Mouse (Mus musculus) kidney, embryonic 15.5 days (tissue): ENCODE measurements around the gene Harbi1. TPM values are rescaled to one million over a fixed set of nuclear protein-coding genes. Genes with fewer than 3 reads are reported as not detected.
A peak's percentile ranks its signal among the peaks of the same experiment; 100 is the strongest.

Experiments
- ATAC-seq: fragments of 200-750 bp; cut with Nextera tagmentation; replicated peaks from 2 replicates; pipeline ENCODE4 v1.8.0; 2017; ENCODE audit warnings: moderate TSS enrichment; ENCODE audit not compliant: low FRiP score
- H3K27ac ChIP-seq: fragments of 300-500 bp; sonication (generic); 2 replicates; pipeline ENCODE4 v1.5.1; 2015; ENCODE audit warnings: mild to moderate bottlenecking, inconsistent platforms
- H3K27me3 ChIP-seq: fragments of 300-500 bp; sonication (generic); 2 replicates; pipeline ENCODE4 v1.6.1; 2015; ENCODE audit warnings: inconsistent platforms
- H3K36me3 ChIP-seq: fragments of 300-500 bp; sonication (generic); 2 replicates; pipeline ENCODE4 v1.6.1; 2015; ENCODE audit warnings: inconsistent platforms
- H3K4me1 ChIP-seq: fragments of 300-500 bp; sonication (generic); 2 replicates; pipeline ENCODE4 v1.6.1; 2015; ENCODE audit warnings: inconsistent platforms
- H3K4me2 ChIP-seq: fragments of 300-500 bp; sonication (generic); 2 replicates; pipeline ENCODE4 v1.6.1; 2015; ENCODE audit warnings: moderate library complexity, mild to moderate bottlenecking, inconsistent platforms
- H3K4me3 ChIP-seq: fragments of 300-500 bp; sonication (generic); replicated peaks from 2 replicates; pipeline ENCODE4 v1.5.1; 2015; ENCODE audit warnings: mild to moderate bottlenecking, inconsistent platforms
- H3K9ac ChIP-seq: fragments of 300-500 bp; sonication (generic); 2 replicates; pipeline ENCODE4 v1.6.1; 2015; ENCODE audit warnings: mild to moderate bottlenecking, inconsistent platforms
- H3K9me3 ChIP-seq: fragments of 300-500 bp; sonication (generic); replicated peaks from 2 replicates; pipeline ENCODE4 v1.6.1; 2016; ENCODE audit warnings: inconsistent platforms
- WGBS: fragments of 180-500 bp; shearing (Covaris S2); methylation state at CpG from one replicate; pipeline ENCODE4 v1.1.7; 2015; ENCODE audit warnings: mixed read lengths; 5-methylcytosine and 5-hydroxymethylcytosine counted together
- polyA plus RNA-seq: library from polyadenylated mRNA; unstranded; fragments of >200 nt; fragmentation: Nextera tagmentation; extraction: Ambion mirVana; gene quantifications from 2 replicates; pipeline ENCODE4 v1.2.1, GENCODE M21; 2015

Harbi1 gene
- polyA plus RNA-seq: 22.4 and 22.6 TPM in 2 replicates

GRCm38 (mm10) chr2:91710272-91711234, at the start of gene Harbi1, which contains the start of gene Atg13:
Gene Harbi1, plus strand, starts transcription at chr2:91710852.
Gene Atg13, minus strand, starts transcription at chr2:91710576.
- H3K36me3 ChIP-seq: no peaks in the 10 kb centered on the region
- peak within 1 kb of the TSS; percentile 73 for H3K4me2 ChIP-seq
- peaks cover 23% of the 10 kb centered on the region for H3K4me1 ChIP-seq
- WGBS: under 1% methylated on average over 66 of the region's 66 CpGs
- peak; percentile 99 for ATAC-seq
- peak within 1 kb of the TSS; percentile 72 for H3K4me3 ChIP-seq
- H3K27me3 ChIP-seq: no peaks in the 10 kb centered on the region
- H3K9ac ChIP-seq: peak within 1 kb of the TSS; percentile 70
- H3K27ac ChIP-seq: peak within 1 kb of the TSS; percentile 73
- H3K9me3 ChIP-seq: no peaks in the 10 kb centered on the region

GRCm38 (mm10) chr2:91660981-91661380, 49.7 kb upstream of the Harbi1 start:
- Histone ChIP-seq H3K4me3 (no peak overlapping the region), H3K27me3 (no peaks in the 10 kb centered on the region), H3K9me3 (no peaks in the 10 kb centered on the region), H3K4me1 (0 out of 2 replicates have a peak, but pooled peaks cover 4% of the 10 kb centered on the region), H3K36me3 (peaks cover 92% of the 10 kb centered on the region), H3K4me2 (no peak overlapping the region), H3K9ac (no peak overlapping the region), H3K27ac (no peak overlapping the region)
- no peak for ATAC-seq
- 89% methylated on average over 6 of the region's 6 CpGs for WGBS

- Histone ChIP-seq H3K36me3 (peaks cover 88% of the 10 kb centered on the region), H3K4me1 (0 out of 2 replicates have a peak, but pooled peaks cover 3% of the 10 kb centered on the region), H3K4me2 (no peak overlapping the region), H3K27ac (no peak overlapping the region), H3K27me3 (no peaks in the 10 kb centered on the region), H3K9ac (no peak overlapping the region), H3K9me3 (no peaks in the 10 kb centered on the region), H3K4me3 (no peak overlapping the region)
- ATAC-seq: no peak
These were observed 45.9 kb upstream of the Harbi1 start for GRCm38 (mm10) chr2:91664780-91665179.

- Histone ChIP-seq H3K27ac (0 out of 2 replicates have a peak overlapping the region, but pooled peaks have one; percentile 25), H3K4me1 (0 out of 2 replicates have a peak, but pooled peaks cover 3% of the 10 kb centered on the region), H3K36me3 (peaks cover 90% of the 10 kb centered on the region), H3K9me3 (no peaks in the 10 kb centered on the region), H3K9ac (no peak overlapping the region), H3K27me3 (no peaks in the 10 kb centered on the region), H3K4me3 (no peak overlapping the region), H3K4me2 (no peak overlapping the region)
- WGBS: 81% methylated on average over 6 of the region's 6 CpGs
- ATAC-seq: no peak
These were observed 44.2 kb upstream of the Harbi1 start for GRCm38 (mm10) chr2:91666386-91666910.

GRCm38 (mm10) chr2:91667747-91668146, 42.9 kb upstream of the Harbi1 start:
- H3K9me3 ChIP-seq: no peaks in the 10 kb centered on the region
- peaks cover 91% of the 10 kb centered on the region for H3K36me3 ChIP-seq
- 93% methylated on average over 2 of the region's 2 CpGs for WGBS
- H3K4me2 ChIP-seq: no peak overlapping the region
- no peak overlapping the region for H3K4me3 ChIP-seq
- H3K4me1 ChIP-seq: 0 out of 2 replicates have a peak, but pooled peaks cover 3% of the 10 kb centered on the region
- no peak overlapping the region for H3K27ac ChIP-seq
- no peak for ATAC-seq
- H3K9ac ChIP-seq: no peak overlapping the region
- no peaks in the 10 kb centered on the region for H3K27me3 ChIP-seq

GRCm38 (mm10) chr2:91669326-91669725, 41.3 kb upstream of the Harbi1 start:
- H3K4me2 ChIP-seq: no peak overlapping the region

GRCm38 (mm10) chr2:91670038-91670437, 40.6 kb upstream of the Harbi1 start:
- Histone ChIP-seq H3K36me3 (peaks cover 89% of the 10 kb centered on the region), H3K27ac (no peak overlapping the region), H3K4me2 (no peak overlapping the region), H3K9ac (no peak overlapping the region), H3K27me3 (no peaks in the 10 kb centered on the region), H3K4me3 (no peak overlapping the region), H3K4me1 (0 out of 2 replicates have a peak, but pooled peaks cover 3% of the 10 kb centered on the region), H3K9me3 (no peaks in the 10 kb centered on the region)
- no peak for ATAC-seq
- WGBS: 82% methylated on average over 6 of the region's 6 CpGs

More at GRCm38 (mm10) chr2:91669326-91669725, 41.3 kb upstream of the Harbi1 start:
- Histone ChIP-seq H3K4me1 (0 out of 2 replicates have a peak, but pooled peaks cover 3% of the 10 kb centered on the region), H3K27me3 (no peaks in the 10 kb centered on the region), H3K9me3 (no peaks in the 10 kb centered on the region), H3K4me3 (no peak overlapping the region), H3K9ac (no peak overlapping the region), H3K27ac (no peak overlapping the region), H3K36me3 (peaks cover 89% of the 10 kb centered on the region)
- ATAC-seq: no peak
- 86% methylated on average over 8 of the region's 8 CpGs for WGBS

- peaks cover 94% of the 10 kb centered on the region for H3K36me3 ChIP-seq
- no peak for ATAC-seq
- WGBS: 92% methylated on average over 2 of the region's 2 CpGs
- H3K9ac ChIP-seq: no peak overlapping the region
- no peak overlapping the region for H3K27ac ChIP-seq
- no peaks in the 10 kb centered on the region for H3K27me3 ChIP-seq
- H3K4me2 ChIP-seq: no peak overlapping the region
- no peaks in the 10 kb centered on the region for H3K9me3 ChIP-seq
- H3K4me3 ChIP-seq: no peak overlapping the region
- peaks cover 7% of the 10 kb centered on the region for H3K4me1 ChIP-seq
These were observed 37.1 kb upstream of the Harbi1 start for GRCm38 (mm10) chr2:91673587-91673986.

GRCm38 (mm10) chr2:91674895-91675294, 35.8 kb upstream of the Harbi1 start:
- H3K27ac ChIP-seq: no peak overlapping the region
- peaks cover 7% of the 10 kb centered on the region for H3K4me1 ChIP-seq
- no peak overlapping the region for H3K4me2 ChIP-seq
- 89% methylated on average over 5 of the region's 5 CpGs for WGBS
- H3K9me3 ChIP-seq: no peaks in the 10 kb centered on the region
- H3K27me3 ChIP-seq: no peaks in the 10 kb centered on the region
- peaks cover 94% of the 10 kb centered on the region for H3K36me3 ChIP-seq
- ATAC-seq: no peak
- H3K9ac ChIP-seq: no peak overlapping the region
- H3K4me3 ChIP-seq: no peak overlapping the region

- H3K27me3 ChIP-seq: no peaks in the 10 kb centered on the region
- no peak; the same call in 1 of the 2 replicates for ATAC-seq
- H3K9ac ChIP-seq: no peak overlapping the region
- peak overlapping the region; percentile 35 for H3K27ac ChIP-seq
- peaks cover 93% of the 10 kb centered on the region for H3K36me3 ChIP-seq
- no peaks in the 10 kb centered on the region for H3K9me3 ChIP-seq
- no peak overlapping the region for H3K4me2 ChIP-seq
- peaks cover 7% of the 10 kb centered on the region for H3K4me1 ChIP-seq
- no peak overlapping the region for H3K4me3 ChIP-seq
- 52% methylated on average over 2 of the region's 2 CpGs for WGBS
These were observed 34.2 kb upstream of the Harbi1 start for GRCm38 (mm10) chr2:91676420-91676819.

- peak overlapping the region; percentile 35; the same call in 1 of the 2 replicates for H3K27ac ChIP-seq
- peaks cover 7% of the 10 kb centered on the region for H3K4me1 ChIP-seq
- H3K9ac ChIP-seq: no peak overlapping the region
- no peak overlapping the region for H3K4me3 ChIP-seq
- H3K4me2 ChIP-seq: no peak overlapping the region
- no peaks in the 10 kb centered on the region for H3K9me3 ChIP-seq
- H3K36me3 ChIP-seq: peaks cover 93% of the 10 kb centered on the region
- H3K27me3 ChIP-seq: no peaks in the 10 kb centered on the region
- ATAC-seq: peak; percentile 66; the same call in 1 of the 2 replicates
These were observed 33.7 kb upstream of the Harbi1 start for GRCm38 (mm10) chr2:91676961-91677360.

- no peaks in the 10 kb centered on the region for H3K27me3 ChIP-seq
- no peak overlapping the region for H3K9ac ChIP-seq
- H3K4me1 ChIP-seq: no peaks in the 10 kb centered on the region
- H3K4me2 ChIP-seq: no peak overlapping the region
- no peak for ATAC-seq
- no peak overlapping the region for H3K27ac ChIP-seq
- no peak overlapping the region for H3K4me3 ChIP-seq
- H3K36me3 ChIP-seq: peaks cover 88% of the 10 kb centered on the region
- no peaks in the 10 kb centered on the region for H3K9me3 ChIP-seq
- 40% methylated on average over 4 of the region's 4 CpGs for WGBS
These were observed 27.8 kb upstream of the Harbi1 start for GRCm38 (mm10) chr2:91682850-91683249.
